Mouse (Mus musculus) forebrain, embryonic 16.5 days (tissue): Measurements from ENCODE around the gene Brip1. TPM values are rescaled to one million over a fixed set of nuclear protein-coding genes. Genes with fewer than 3 reads are reported as not detected.
"Not testable (repeated sequence)": the region's sequence is repeated elsewhere in the genome, so short reads cannot be mapped to it uniquely, and the experiment has no call there.

ENCODE experiments used
- ATAC-seq: fragments of 200-750 bp; cut with Nextera tagmentation; 2 replicates; pipeline ENCODE4 v1.8.0; 2017; ENCODE audit warnings: mild to moderate bottlenecking, moderate library complexity
- H3K27ac ChIP-seq: fragments of 300-500 bp; sonication (generic); 2 replicates; pipeline ENCODE4 v1.5.1; 2014; ENCODE audit warnings: low read length, control low read depth
- H3K27me3 ChIP-seq: fragments of 300-500 bp; sonication (generic); replicated peaks from 2 replicates; pipeline ENCODE4 v1.6.1; 2014; ENCODE audit warnings: low read length; ENCODE audit not compliant: control insufficient read depth, insufficient read depth
- H3K36me3 ChIP-seq: fragments of 300-500 bp; sonication (generic); 2 replicates; pipeline ENCODE4 v1.6.1; 2014; ENCODE audit not compliant: control insufficient read depth, insufficient read depth
- H3K4me1 ChIP-seq: fragments of 300-500 bp; sonication (generic); replicated peaks from 2 replicates; pipeline ENCODE4 v1.6.1; 2014; ENCODE audit warnings: low read length; ENCODE audit not compliant: control insufficient read depth, insufficient read depth
- H3K4me2 ChIP-seq: fragments of 300-500 bp; sonication (generic); 2 replicates; pipeline ENCODE4 v1.6.1; 2014; ENCODE audit warnings: mild to moderate bottlenecking, low read length, control low read depth
- H3K4me3 ChIP-seq: fragments of 300-500 bp; sonication (generic); replicated peaks from 2 replicates; pipeline ENCODE4 v1.5.1; 2014; ENCODE audit warnings: mild to moderate bottlenecking, low read length, control low read depth
- H3K9ac ChIP-seq: fragments of 300-500 bp; sonication (generic); replicated peaks from 2 replicates; pipeline ENCODE4 v1.6.1; 2014; ENCODE audit warnings: low read depth, low read length, control low read depth
- H3K9me3 ChIP-seq: fragments of 300-500 bp; sonication (generic); 2 replicates; pipeline ENCODE4 v1.6.1; 2016; ENCODE audit warnings: low read length; ENCODE audit not compliant: control insufficient read depth
- WGBS: fragments of 180-500 bp; shearing (Covaris S2); extraction: QIAGEN DNeasy Blood & Tissue Kit; methylation state at CpG from one replicate; pipeline ENCODE4 v1.1.7; 2014; 5-methylcytosine and 5-hydroxymethylcytosine counted together
- polyA plus RNA-seq: library from polyadenylated mRNA; unstranded; fragments of >200 nt; fragmentation: Nextera tagmentation; extraction: Ambion mirVana; gene quantifications from 2 replicates; pipeline ENCODE4 v1.2.1, GENCODE M21; 2015

Brip1 gene
- polyA plus RNA-seq, 1 experiment from 2014 or later = 2.9 TPM

DNA sequence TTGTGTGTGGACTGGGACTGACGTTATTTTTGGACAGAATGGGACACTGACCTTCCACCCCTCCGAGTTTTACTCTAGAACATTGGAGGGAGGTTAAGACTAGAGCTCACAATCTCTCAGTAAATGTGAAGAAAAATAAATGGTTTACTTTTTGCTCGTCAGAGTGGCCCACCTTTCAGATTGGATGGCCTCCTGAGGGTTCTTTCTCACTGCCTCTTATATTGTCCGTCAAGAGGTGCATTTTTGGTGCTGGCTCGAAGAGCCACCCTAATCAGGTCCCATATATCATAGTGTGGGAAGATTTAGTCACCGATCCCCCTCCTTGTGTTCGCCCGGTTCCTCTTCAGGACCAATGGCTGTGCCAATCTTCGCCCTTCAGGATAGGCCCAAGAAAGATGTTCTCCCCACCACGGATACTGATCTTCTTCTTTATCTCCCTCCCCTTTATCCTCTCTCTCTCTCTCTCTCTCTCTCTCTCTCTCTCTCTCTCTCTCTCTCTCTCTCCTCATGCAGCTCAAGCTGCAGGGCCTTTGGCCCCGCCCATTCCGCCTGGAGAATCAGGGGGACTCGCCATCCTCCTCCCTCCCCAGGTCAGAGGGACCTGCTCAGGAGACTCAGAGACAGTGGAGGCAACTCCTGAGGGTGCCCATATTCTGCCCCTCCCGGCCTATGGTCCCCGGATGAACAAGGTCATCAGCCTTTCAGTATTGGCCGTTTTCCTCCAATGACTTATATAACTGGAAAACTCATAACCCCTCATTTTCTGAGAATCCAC lies 1.1 kb upstream of the Brip1 start:
- Histone ChIP-seq H3K36me3 (peaks cover 36% of the 10 kb centered on the region), H3K4me2 (peak overlapping the region; percentile 80), H3K27ac (peak overlapping the region; percentile 77; the same call in 1 of the 2 replicates), H3K4me1 (peaks cover 11% of the 10 kb centered on the region), H3K9me3 (peaks cover 5% of the 10 kb centered on the region), H3K4me3 (peak overlapping the region; percentile 70), H3K9ac (peak overlapping the region; percentile 72), H3K27me3 (no peaks in the 10 kb centered on the region)
- WGBS = 47% methylated on average over 16 of the region's 16 CpGs
- no peak for ATAC-seq

DNA sequence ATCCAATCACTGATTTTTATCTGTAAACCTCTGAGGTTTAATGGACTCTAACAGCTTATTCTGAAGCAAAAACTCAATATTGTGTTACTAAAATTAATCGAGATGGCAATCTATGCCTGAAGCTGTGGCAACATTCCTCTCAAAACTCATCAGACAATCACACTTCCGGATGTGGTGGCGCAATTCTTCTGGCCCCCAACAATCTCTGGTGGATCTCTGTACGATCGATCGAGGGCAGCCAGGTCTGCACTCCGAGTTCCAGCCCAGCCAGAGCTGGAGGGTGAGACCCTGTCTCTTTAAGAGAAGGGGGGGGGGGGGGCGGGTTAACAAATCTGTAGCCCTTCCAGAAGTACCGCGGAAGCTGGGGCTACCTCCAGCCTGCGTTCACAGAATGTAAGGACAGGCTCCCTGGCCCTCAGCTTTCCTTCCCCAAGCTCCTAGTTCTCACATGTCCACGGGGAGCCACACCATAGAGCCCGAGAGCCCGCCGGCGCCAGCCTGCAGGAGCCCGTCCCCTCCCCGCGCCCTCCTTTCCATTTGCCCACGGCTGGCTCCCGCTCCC lies 452 bp downstream of the Brip1 start:
- Histone ChIP-seq H3K9ac (peak overlapping the region; percentile 47), H3K4me3 (peak overlapping the region; percentile 70), H3K27ac (no peak overlapping the region), H3K9me3 (peaks cover 5% of the 10 kb centered on the region), H3K4me2 (peak overlapping the region; percentile 57), H3K4me1 (peaks cover 11% of the 10 kb centered on the region), H3K36me3 (peaks cover 20% of the 10 kb centered on the region), H3K27me3 (no peaks in the 10 kb centered on the region)
- ATAC-seq = peak; percentile 71
- 2% methylated on average over 21 of the region's 21 CpGs for WGBS

DNA sequence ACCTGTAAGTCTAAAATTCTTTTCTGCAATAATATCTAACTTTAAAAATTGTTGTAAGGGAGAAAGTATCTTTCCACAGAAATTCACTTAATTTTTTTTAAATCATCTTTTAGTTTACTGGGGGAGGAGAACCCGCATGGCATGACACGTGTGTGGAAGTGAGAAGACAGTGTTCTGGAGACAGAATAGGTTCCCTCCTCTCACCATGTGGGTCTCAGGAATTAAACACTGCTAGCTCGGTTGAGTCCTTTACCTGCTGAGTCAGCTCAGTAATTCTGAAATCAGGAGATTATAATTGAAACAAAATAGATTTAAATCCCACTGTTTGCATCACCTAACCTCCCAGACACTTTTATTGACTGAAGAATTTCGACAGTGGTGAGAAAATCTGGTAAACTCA lies 1.3 kb downstream of the Brip1 start:
- Histone ChIP-seq H3K36me3 (peaks cover 12% of the 10 kb centered on the region), H3K4me3 (no peak overlapping the region), H3K27ac (no peak overlapping the region), H3K4me1 (peaks cover 11% of the 10 kb centered on the region), H3K9ac (no peak overlapping the region), H3K9me3 (peaks cover 5% of the 10 kb centered on the region), H3K4me2 (peak overlapping the region; percentile 57; the same call in 1 of the 2 replicates), H3K27me3 (no peaks in the 10 kb centered on the region)
- no peak for ATAC-seq
- 60% methylated on average over 4 of the region's 4 CpGs for WGBS

DNA sequence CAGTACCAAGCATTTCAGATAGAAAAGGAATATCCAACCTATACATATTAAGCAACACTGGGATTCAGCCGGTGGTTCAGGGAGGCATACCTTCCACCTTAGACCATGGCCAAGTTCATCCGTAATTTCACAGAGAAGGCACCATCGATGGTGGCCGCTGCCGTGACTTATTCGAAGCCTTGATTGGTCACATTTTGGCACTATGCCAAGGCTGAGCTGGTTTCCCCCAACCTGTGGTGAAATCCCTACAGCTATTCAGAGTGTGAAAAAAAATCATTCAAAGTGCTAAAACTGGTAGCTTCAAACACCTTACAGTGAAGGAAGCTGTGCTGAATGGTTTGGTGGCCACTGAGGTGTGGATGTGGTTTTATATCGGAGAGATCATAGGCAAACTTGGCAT lies 15.8 kb downstream of the Brip1 start:
- not testable (repeated sequence) for H3K36me3 ChIP-seq, H3K4me1 ChIP-seq, H3K9ac ChIP-seq, ATAC-seq, H3K4me2 ChIP-seq, H3K9me3 ChIP-seq, H3K27ac ChIP-seq, H3K27me3 ChIP-seq, H3K4me3 ChIP-seq
- 89% methylated on average over 7 of the region's 7 CpGs for WGBS

DNA sequence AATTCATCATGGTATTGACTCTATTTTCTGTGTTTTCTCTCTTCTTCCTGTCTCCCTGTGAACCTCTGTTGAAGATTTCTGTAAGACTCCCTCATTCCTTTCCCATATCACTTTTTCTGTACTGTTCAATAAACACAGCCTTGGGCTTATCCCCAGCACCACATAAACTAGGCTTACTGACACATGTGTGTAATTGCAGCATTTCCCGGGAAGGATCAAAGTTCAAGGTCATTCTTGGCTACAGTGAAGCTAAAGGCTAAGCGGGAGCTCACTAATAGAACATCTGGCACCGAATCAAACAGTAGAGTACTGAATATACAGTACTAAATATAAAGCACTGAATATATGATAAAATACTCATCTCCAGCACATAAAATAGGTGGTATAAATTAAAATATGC lies 25.2 kb downstream of the Brip1 start:
- no peak for ATAC-seq
- H3K27me3 ChIP-seq = no peaks in the 10 kb centered on the region
- H3K4me1 ChIP-seq = no peaks in the 10 kb centered on the region
- no peak overlapping the region for H3K4me3 ChIP-seq
- no peaks in the 10 kb centered on the region for H3K36me3 ChIP-seq
- no peak overlapping the region for H3K4me2 ChIP-seq
- no peak overlapping the region for H3K9ac ChIP-seq
- no peak overlapping the region for H3K27ac ChIP-seq
- H3K9me3 ChIP-seq = no peaks in the 10 kb centered on the region
- WGBS = 85% methylated on average over 3 of the region's 3 CpGs

DNA sequence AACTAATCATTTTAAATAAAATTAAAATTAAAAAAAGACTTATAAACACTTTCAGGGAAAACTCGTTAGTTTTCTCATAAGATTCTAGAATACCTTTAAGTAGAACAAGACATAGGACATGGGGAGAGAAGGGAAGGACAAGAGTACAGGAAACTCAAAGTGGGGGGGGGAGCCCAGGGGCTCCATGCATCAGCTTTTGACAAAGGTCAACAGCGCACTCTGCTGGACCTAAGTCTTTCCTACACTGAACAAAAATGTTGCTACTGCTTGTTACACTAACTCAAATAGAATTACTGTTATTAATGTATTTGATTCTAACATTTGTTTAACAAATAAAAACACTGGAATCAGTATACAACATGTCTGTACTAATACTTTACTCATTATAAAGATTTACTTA lies 26.8 kb downstream of the Brip1 start:
- 54% methylated on average over 2 of the region's 2 CpGs for WGBS
- H3K27ac ChIP-seq = no peak overlapping the region
- no peaks in the 10 kb centered on the region for H3K36me3 ChIP-seq
- no peaks in the 10 kb centered on the region for H3K9me3 ChIP-seq
- H3K27me3 ChIP-seq = no peaks in the 10 kb centered on the region
- no peak overlapping the region for H3K9ac ChIP-seq
- ATAC-seq = no peak
- no peaks in the 10 kb centered on the region for H3K4me1 ChIP-seq
- H3K4me3 ChIP-seq = no peak overlapping the region
- no peak overlapping the region for H3K4me2 ChIP-seq

DNA sequence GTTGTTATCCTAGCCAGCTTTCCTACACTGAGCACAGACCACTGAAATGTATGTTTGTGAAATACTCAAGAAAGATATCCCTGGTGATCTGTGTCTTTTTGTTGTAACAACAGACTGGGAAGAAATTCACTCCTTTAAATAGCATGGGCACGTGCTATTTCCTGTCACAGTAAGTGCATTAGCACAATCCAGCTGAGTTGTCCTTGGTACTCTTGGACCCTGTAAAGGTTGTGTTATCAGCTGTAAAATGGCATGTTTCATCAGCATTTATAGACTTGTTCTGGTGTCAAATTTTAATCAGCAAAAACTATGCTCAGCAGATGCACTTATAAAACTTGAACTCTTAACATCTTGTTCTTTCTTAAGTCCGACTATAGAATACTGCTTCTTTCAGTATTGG lies 30.2 kb downstream of the Brip1 start:
- H3K27ac ChIP-seq = no peak overlapping the region
- no peak for ATAC-seq
- WGBS = 94% methylated on average over 2 of the region's 2 CpGs
- no peak overlapping the region for H3K4me3 ChIP-seq
- no peak overlapping the region for H3K4me2 ChIP-seq
- H3K4me1 ChIP-seq = no peaks in the 10 kb centered on the region
- H3K9ac ChIP-seq = no peak overlapping the region
- no peaks in the 10 kb centered on the region for H3K36me3 ChIP-seq
- no peaks in the 10 kb centered on the region for H3K9me3 ChIP-seq
- no peaks in the 10 kb centered on the region for H3K27me3 ChIP-seq

DNA sequence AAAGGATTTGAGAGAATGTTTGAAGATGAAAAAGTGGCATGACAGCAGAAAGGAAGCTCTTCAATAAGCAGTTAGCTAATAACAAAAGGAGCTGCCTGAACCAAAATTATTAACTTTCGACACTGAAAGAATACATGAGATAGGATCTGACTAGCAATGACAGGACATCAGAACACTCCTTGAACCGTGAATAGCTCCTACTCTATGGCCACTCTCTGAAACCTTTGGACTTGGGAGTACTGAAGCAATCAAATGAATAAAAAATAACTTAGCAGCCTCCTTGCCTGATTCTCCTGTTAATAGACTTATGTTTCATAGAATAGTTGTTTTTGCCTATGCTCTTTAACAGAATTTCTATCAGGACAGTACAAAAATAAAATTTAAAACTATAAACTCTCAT lies 40.7 kb downstream of the Brip1 start:
- Histone ChIP-seq H3K4me3 (no peak overlapping the region), H3K27me3 (no peaks in the 10 kb centered on the region), H3K9ac (no peak overlapping the region), H3K27ac (no peak overlapping the region), H3K4me1 (peaks cover 2% of the 10 kb centered on the region; the same call in 1 of the 2 replicates), H3K9me3 (no peaks in the 10 kb centered on the region), H3K36me3 (no peaks in the 10 kb centered on the region), H3K4me2 (no peak overlapping the region)
- no peak for ATAC-seq
- 78% methylated on average over 2 of the region's 2 CpGs for WGBS

DNA sequence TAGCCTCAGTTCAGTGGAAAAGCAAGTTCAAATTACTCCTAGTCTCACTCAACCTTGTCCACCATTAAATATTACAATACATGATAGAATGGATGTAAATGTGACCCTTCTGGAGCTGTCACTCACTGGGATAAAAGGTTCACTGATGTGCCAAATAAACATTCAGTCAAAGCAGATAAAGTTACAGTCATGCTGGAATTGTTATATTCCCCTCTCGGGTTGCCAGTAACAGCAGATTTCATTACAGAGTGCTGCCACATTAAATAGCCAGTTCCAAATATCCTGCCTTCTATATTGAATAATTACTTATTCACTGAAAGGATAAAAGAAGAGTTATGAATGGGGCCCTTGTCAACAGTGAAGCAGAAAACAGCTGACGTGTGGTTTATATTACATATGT lies 42.0 kb downstream of the Brip1 start:
- H3K27me3 ChIP-seq = no peaks in the 10 kb centered on the region

More for the DNA sequence above, 42.0 kb downstream of the Brip1 start:
- Histone ChIP-seq H3K9me3 (no peaks in the 10 kb centered on the region), H3K27ac (no peak overlapping the region), H3K4me2 (no peak overlapping the region), H3K4me3 (no peak overlapping the region), H3K9ac (no peak overlapping the region), H3K36me3 (no peaks in the 10 kb centered on the region), H3K4me1 (peaks cover 2% of the 10 kb centered on the region; the same call in 1 of the 2 replicates)
- ATAC-seq = no peak
- 6% methylated on average over 2 of the region's 2 CpGs for WGBS
